Mouse (Mus musculus) embryonic facial prominence, embryonic 12.5 days (tissue): Measurements from ENCODE around the gene Mfsd7a. TPM values are rescaled to one million over a fixed set of nuclear protein-coding genes. Genes with fewer than 3 reads are reported as not detected.
A peak's percentile ranks its signal among the peaks of the same experiment; 100 is the strongest.

Source experiments
- ATAC-seq: fragments of 200-750 bp; cut with Nextera tagmentation; 2 replicates; pipeline ENCODE4 v1.8.0; 2017; ENCODE audit not compliant: insufficient number of reproducible peaks, insufficient read depth, low FRiP score, low TSS enrichment
- H3K27ac ChIP-seq: fragments of 300-500 bp; sonication (generic); 2 replicates; pipeline ENCODE4 v1.5.1; 2016; ENCODE audit warnings: mild to moderate bottlenecking
- H3K27me3 ChIP-seq: fragments of 300-500 bp; sonication (generic); 2 replicates; pipeline ENCODE4 v1.6.1; 2016; ENCODE audit warnings: mild to moderate bottlenecking, moderate library complexity
- H3K36me3 ChIP-seq: fragments of 300-500 bp; sonication (generic); 2 replicates; pipeline ENCODE4 v1.6.1; 2016; ENCODE audit warnings: mild to moderate bottlenecking
- H3K4me1 ChIP-seq: fragments of 300-500 bp; sonication (generic); 2 replicates; pipeline ENCODE4 v1.6.1; 2016
- H3K4me2 ChIP-seq: fragments of 300-500 bp; sonication (generic); replicated peaks from 2 replicates; pipeline ENCODE4 v1.6.1; 2016; ENCODE audit warnings: mild to moderate bottlenecking, moderate library complexity
- H3K4me3 ChIP-seq: fragments of 300-500 bp; sonication (generic); 2 replicates; pipeline ENCODE4 v1.5.1; 2016; ENCODE audit warnings: mild to moderate bottlenecking
- H3K9ac ChIP-seq: fragments of 300-500 bp; sonication (generic); 2 replicates; pipeline ENCODE4 v1.6.1; 2016; ENCODE audit warnings: mild to moderate bottlenecking, moderate library complexity
- H3K9me3 ChIP-seq: fragments of 300-500 bp; sonication (generic); 2 replicates; pipeline ENCODE4 v1.6.1; 2016; ENCODE audit warnings: mild to moderate bottlenecking, moderate library complexity
- WGBS: fragments of 180-500 bp; shearing (Covaris S2); methylation state at CpG from one replicate; pipeline ENCODE4 v1.1.7; 2016; 5-methylcytosine and 5-hydroxymethylcytosine counted together
- polyA plus RNA-seq: library from polyadenylated mRNA; unstranded; fragments of >200 nt; fragmentation: Nextera tagmentation; extraction: Ambion mirVana; gene quantifications from 2 replicates; pipeline ENCODE4 v1.2.1, GENCODE M21; 2016

The Mfsd7a gene
- polyA plus RNA-seq, 1 experiment from 2014 or later = 0.18 TPM

- Histone ChIP-seq H3K36me3 (no peaks in the 10 kb centered on the region), H3K9ac (no peak overlapping the region), H3K4me1 (peaks cover 24% of the 10 kb centered on the region), H3K27me3 (0 out of 2 replicates have a peak, but pooled peaks cover 3% of the 10 kb centered on the region), H3K9me3 (no peaks in the 10 kb centered on the region), H3K4me3 (peak overlapping the region; percentile 89), H3K4me2 (peak overlapping the region; percentile 96), H3K27ac (no peak overlapping the region)
- 48% methylated on average over 6 of the region's 6 CpGs for WGBS
- ATAC-seq = no peak
Measured at GRCm38 (mm10) chr5:108460461-108460860, 11.8 kb upstream of the Mfsd7a start.

- Histone ChIP-seq H3K9ac (no peak overlapping the region), H3K9me3 (no peaks in the 10 kb centered on the region), H3K4me1 (peaks cover 16% of the 10 kb centered on the region), H3K4me3 (no peak overlapping the region), H3K27ac (no peak overlapping the region), H3K27me3 (0 out of 2 replicates have a peak, but pooled peaks cover 3% of the 10 kb centered on the region), H3K36me3 (no peaks in the 10 kb centered on the region), H3K4me2 (no peak overlapping the region)
- no peak for ATAC-seq
- 71% methylated on average over 2 of the region's 2 CpGs for WGBS
Measured at GRCm38 (mm10) chr5:108458706-108459105, 10.0 kb upstream of the Mfsd7a start.

- Histone ChIP-seq H3K36me3 (no peaks in the 10 kb centered on the region), H3K4me3 (no peak overlapping the region), H3K4me2 (no peak overlapping the region), H3K9ac (no peak overlapping the region), H3K27ac (no peak overlapping the region), H3K27me3 (0 out of 2 replicates have a peak, but pooled peaks cover 5% of the 10 kb centered on the region), H3K9me3 (no peaks in the 10 kb centered on the region), H3K4me1 (0 out of 2 replicates have a peak, but pooled peaks cover 3% of the 10 kb centered on the region)
- 40% methylated on average over 3 of the region's 3 CpGs for WGBS
- no peak for ATAC-seq
Measured at GRCm38 (mm10) chr5:108454094-108454493, 5.4 kb upstream of the Mfsd7a start.

GRCm38 (mm10) chr5:108452422-108452821 is 3.7 kb upstream of the Mfsd7a start:
- Histone ChIP-seq H3K4me1 (0 out of 2 replicates have a peak, but pooled peaks cover 5% of the 10 kb centered on the region), H3K9ac (no peak overlapping the region), H3K36me3 (no peaks in the 10 kb centered on the region), H3K27me3 (peaks cover 11% of the 10 kb centered on the region; the same call in 1 of the 2 replicates), H3K27ac (no peak overlapping the region), H3K4me2 (no peak overlapping the region), H3K9me3 (no peaks in the 10 kb centered on the region), H3K4me3 (no peak overlapping the region)
- no peak for ATAC-seq
- WGBS = 90% methylated on average over 1 of the region's 1 CpGs

- H3K36me3 ChIP-seq = no peaks in the 10 kb centered on the region
Measured at GRCm38 (mm10) chr5:108451611-108452010, 2.9 kb upstream of the Mfsd7a start.

GRCm38 (mm10) chr5:108450837-108451540 is 2.3 kb upstream of the Mfsd7a start:
- ATAC-seq = no peak
- Histone ChIP-seq H3K27me3 (peaks cover 15% of the 10 kb centered on the region; the same call in 1 of the 2 replicates), H3K9ac (no peak overlapping the region), H3K4me3 (no peak overlapping the region), H3K9me3 (no peaks in the 10 kb centered on the region), H3K4me2 (no peak overlapping the region), H3K4me1 (0 out of 2 replicates have a peak, but pooled peaks cover 5% of the 10 kb centered on the region), H3K36me3 (no peaks in the 10 kb centered on the region), H3K27ac (no peak overlapping the region)
- 78% methylated on average over 8 of the region's 8 CpGs for WGBS

More at GRCm38 (mm10) chr5:108451611-108452010, 2.9 kb upstream of the Mfsd7a start:
- Histone ChIP-seq H3K4me2 (no peak overlapping the region), H3K27ac (no peak overlapping the region), H3K27me3 (peaks cover 15% of the 10 kb centered on the region; the same call in 1 of the 2 replicates), H3K4me3 (no peak overlapping the region), H3K4me1 (0 out of 2 replicates have a peak, but pooled peaks cover 5% of the 10 kb centered on the region), H3K9me3 (no peaks in the 10 kb centered on the region), H3K9ac (no peak overlapping the region)
- no peak for ATAC-seq
- 79% methylated on average over 1 of the region's 1 CpGs for WGBS

GRCm38 (mm10) chr5:108447857-108448256 is 834 bp downstream of the Mfsd7a start:
- H3K4me1 ChIP-seq = 0 out of 2 replicates have a peak, but pooled peaks cover 5% of the 10 kb centered on the region
- H3K9ac ChIP-seq = no peak overlapping the region
- H3K27me3 ChIP-seq = peaks cover 15% of the 10 kb centered on the region; the same call in 1 of the 2 replicates
- no peak for ATAC-seq
- no peaks in the 10 kb centered on the region for H3K36me3 ChIP-seq
- H3K27ac ChIP-seq = no peak overlapping the region
- 85% methylated on average over 7 of the region's 7 CpGs for WGBS
- no peaks in the 10 kb centered on the region for H3K9me3 ChIP-seq
- peak overlapping the region; percentile 62; the same call in 1 of the 2 replicates for H3K4me2 ChIP-seq
- no peak overlapping the region; the same call in 1 of the 2 replicates for H3K4me3 ChIP-seq

GRCm38 (mm10) chr5:108446973-108447372 is 1.7 kb downstream of the Mfsd7a start:
- no peak overlapping the region for H3K4me2 ChIP-seq
- no peak for ATAC-seq
- no peak overlapping the region for H3K9ac ChIP-seq
- H3K36me3 ChIP-seq = no peaks in the 10 kb centered on the region
- WGBS = 81% methylated on average over 3 of the region's 3 CpGs
- no peak overlapping the region for H3K4me3 ChIP-seq
- no peaks in the 10 kb centered on the region for H3K9me3 ChIP-seq
- H3K27ac ChIP-seq = no peak overlapping the region
- 0 out of 2 replicates have a peak, but pooled peaks cover 5% of the 10 kb centered on the region for H3K4me1 ChIP-seq
- peaks cover 15% of the 10 kb centered on the region for H3K27me3 ChIP-seq

- Histone ChIP-seq H3K27me3 (no peaks in the 10 kb centered on the region), H3K4me2 (no peak overlapping the region), H3K9ac (no peak overlapping the region), H3K9me3 (no peaks in the 10 kb centered on the region), H3K4me3 (no peak overlapping the region), H3K27ac (no peak overlapping the region), H3K4me1 (peaks cover 7% of the 10 kb centered on the region), H3K36me3 (peaks cover 9% of the 10 kb centered on the region)
- 71% methylated on average over 2 of the region's 2 CpGs for WGBS
- no peak for ATAC-seq
Measured at GRCm38 (mm10) chr5:108436101-108436500, 12.6 kb downstream of the Mfsd7a start.

GRCm38 (mm10) chr5:108433804-108434587 is 14.7 kb downstream of the Mfsd7a start, which contains the start of gene Atp5k:
Gene Atp5k, minus strand, starts transcription at chr5:108434448.
- Histone ChIP-seq H3K36me3 (peaks cover 18% of the 10 kb centered on the region), H3K9ac (peak within 1 kb of the TSS; percentile 89), H3K4me1 (peaks cover 7% of the 10 kb centered on the region), H3K9me3 (no peaks in the 10 kb centered on the region), H3K4me3 (peak within 1 kb of the TSS; percentile 96), H3K27ac (no peak within 1 kb of the TSS), H3K4me2 (peak within 1 kb of the TSS; percentile 79), H3K27me3 (no peaks in the 10 kb centered on the region)
- WGBS = under 1% methylated on average over 42 of the region's 42 CpGs
- peak; percentile 68 for ATAC-seq

- Histone ChIP-seq H3K4me2 (no peak overlapping the region), H3K9ac (no peak overlapping the region), H3K36me3 (peaks cover 18% of the 10 kb centered on the region), H3K4me1 (peaks cover 7% of the 10 kb centered on the region), H3K4me3 (no peak overlapping the region), H3K27me3 (no peaks in the 10 kb centered on the region), H3K27ac (no peak overlapping the region), H3K9me3 (no peaks in the 10 kb centered on the region)
- ATAC-seq = no peak
- 93% methylated on average over 6 of the region's 6 CpGs for WGBS
Measured at GRCm38 (mm10) chr5:108431196-108431595, 17.5 kb downstream of the Mfsd7a start.
